Mouse (Mus musculus) left cerebral cortex, adult 8-10 months (tissue): ENCODE measurements at regions not wholly inside any gene's neighbourhood (a gene's known extent, or its start where the extent isn't known, plus 50 kb on each side); places are given as distances from the start of the nearest gene placed in this dataset.

ENCODE experiments used
- DNase-seq, 2 experiments: peaks; one replicate each; pipeline ENCODE4 v3.0.0; 2022; ENCODE audit warnings: low spot score in 2 of 2

GRCm38 (mm10) chr4:127534411-127534810 lies 176.4 kb upstream of the Gjb5 start:
- no peak for DNase-seq

- no peak for DNase-seq
These were observed 175.7 kb upstream of the Gjb5 start for GRCm38 (mm10) chr4:127533726-127534125.

- no peak for DNase-seq
These were observed 172.8 kb upstream of the Gjb5 start for GRCm38 (mm10) chr4:127530779-127531178.

GRCm38 (mm10) chr4:127522151-127522550 lies 164.2 kb upstream of the Gjb5 start:
- DNase-seq, result no peak

- no peak for DNase-seq
These were observed 160.0 kb upstream of the Gjb5 start for GRCm38 (mm10) chr4:127517978-127518377.

GRCm38 (mm10) chr4:127517539-127517938 lies 159.6 kb upstream of the Gjb5 start:
- DNase-seq, result peak in 1 of 2 experiments; percentile 77

- peak; percentile 14 to 85 for DNase-seq
These were observed 152.0 kb upstream of the Gjb5 start for GRCm38 (mm10) chr4:127509936-127510335.

GRCm38 (mm10) chr4:127502621-127503020 lies 144.6 kb upstream of the Gjb5 start:
- DNase-seq, result no peak

GRCm38 (mm10) chr4:127501881-127502280 lies 143.9 kb upstream of the Gjb5 start:
- DNase-seq, result no peak

- DNase-seq, result no peak
These were observed 129.2 kb upstream of the Gjb5 start for GRCm38 (mm10) chr4:127487016-127487780.

- no peak for DNase-seq
These were observed 127.3 kb upstream of the Gjb5 start for GRCm38 (mm10) chr4:127485238-127485637.

GRCm38 (mm10) chr4:127482461-127482860 lies 124.5 kb upstream of the Gjb5 start:
- no peak for DNase-seq

- no peak for DNase-seq
These were observed 122.4 kb upstream of the Gjb5 start for GRCm38 (mm10) chr4:127480339-127480738.

GRCm38 (mm10) chr4:127469877-127470276 lies 111.9 kb upstream of the Gjb5 start:
- DNase-seq, result no peak

GRCm38 (mm10) chr4:127454511-127455119 lies 96.6 kb upstream of the Gjb5 start:
- DNase-seq, result no peak

- no peak for DNase-seq
These were observed 94.1 kb upstream of the Gjb5 start for GRCm38 (mm10) chr4:127452081-127452480.

GRCm38 (mm10) chr4:127445300-127445699 lies 87.3 kb upstream of the Gjb5 start:
- DNase-seq, result no peak

GRCm38 (mm10) chr4:127444056-127444455 lies 86.1 kb upstream of the Gjb5 start:
- no peak for DNase-seq

GRCm38 (mm10) chr4:127442001-127442400 lies 84.0 kb upstream of the Gjb5 start:
- DNase-seq, result no peak

- DNase-seq, result peak in 1 of 2 experiments; percentile 33
These were observed 82.6 kb upstream of the Gjb5 start for GRCm38 (mm10) chr4:127440602-127441001.

GRCm38 (mm10) chr4:127435076-127435475 lies 77.1 kb upstream of the Gjb5 start:
- peak in 1 of 2 experiments; percentile 12 for DNase-seq

GRCm38 (mm10) chr4:127430237-127430636 lies 72.3 kb upstream of the Gjb5 start:
- no peak for DNase-seq

- DNase-seq, result no peak
These were observed 71.8 kb upstream of the Gjb5 start for GRCm38 (mm10) chr4:127429748-127430147.
